Mouse (Mus musculus): Measurements from ENCODE around the gene Asphd2. TPM values are rescaled to one million over a fixed set of nuclear protein-coding genes. Genes with fewer than 3 reads are reported as not detected.
"Not testable (repeated sequence)": the region's sequence is repeated elsewhere in the genome, so short reads cannot be mapped to it uniquely, and the experiment has no call there.

Gene Asphd2
- total RNA-seq (2021), result under 1 TPM; 0.42 to 0.87 TPM
- long read RNA-seq, experiment 1, partial matches to known transcripts, result 0 of 1 reads
- long read RNA-seq, experiment 1, other reads (novel, unspliced or antisense), result 1 of 1 reads
- long read RNA-seq, experiment 2, partial matches to known transcripts, result 0 of 1 reads
- long read RNA-seq, experiment 2, other reads (novel, unspliced or antisense), result 1 of 1 reads

DNA sequence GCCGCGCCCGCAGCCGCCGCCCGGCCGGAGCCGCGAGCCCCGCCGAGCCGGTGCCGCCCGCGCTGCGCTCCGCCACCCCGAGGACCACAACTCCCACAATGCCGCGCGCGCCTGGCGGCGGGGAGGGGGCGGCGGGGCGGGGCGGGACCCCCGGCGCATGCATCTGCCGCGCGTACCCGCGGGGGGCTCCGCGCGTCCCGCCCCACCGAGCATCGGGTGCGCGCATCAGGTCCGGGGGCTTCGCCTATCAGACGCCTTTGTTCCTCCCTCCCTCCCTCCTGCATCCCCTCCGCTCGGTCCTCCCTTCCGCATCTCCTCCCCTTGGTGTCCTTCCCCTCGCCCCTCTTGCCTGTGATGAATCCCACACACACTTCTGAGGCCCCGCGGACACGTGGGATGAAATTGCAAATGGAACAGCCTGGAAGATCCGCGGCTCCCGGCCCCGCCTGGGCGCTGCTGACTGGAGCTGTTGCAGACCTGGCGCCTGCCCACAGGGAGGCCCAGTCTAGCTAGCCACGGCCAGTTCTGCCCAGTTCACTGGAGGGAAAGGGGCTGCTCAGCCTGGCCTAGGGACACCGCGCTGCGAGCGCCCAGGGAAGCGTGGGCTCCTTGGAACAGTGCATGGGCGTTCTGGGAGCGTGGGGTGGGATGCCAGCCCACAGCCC, at the start of gene Asphd2:
Gene Asphd2 (minus strand): TSS at position 88 of the 665 bp plus-strand sequence.
- DNase-seq, result peak; percentile 18 to 45

DNA sequence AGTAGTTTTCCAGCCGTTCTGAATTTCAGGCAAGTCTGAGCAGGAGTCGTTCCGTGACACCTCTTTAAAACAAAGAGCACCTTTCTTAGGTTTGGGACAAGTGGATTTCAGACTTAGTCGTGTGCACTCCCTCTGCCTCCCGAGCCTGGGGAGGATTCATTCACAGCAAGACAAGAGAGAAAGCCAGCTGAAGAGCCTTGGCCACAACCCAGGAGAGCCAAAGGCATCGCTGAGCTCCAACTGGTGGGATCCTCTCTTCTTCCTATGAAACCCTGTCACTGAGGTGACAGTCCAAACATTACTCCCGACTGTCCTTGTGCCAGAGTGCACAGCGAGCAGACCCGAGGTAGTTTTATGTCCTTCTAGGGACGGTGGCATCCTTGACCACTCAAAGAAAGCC, 43.9 kb upstream of the Asphd2 start:
- no peak for DNase-seq

DNA sequence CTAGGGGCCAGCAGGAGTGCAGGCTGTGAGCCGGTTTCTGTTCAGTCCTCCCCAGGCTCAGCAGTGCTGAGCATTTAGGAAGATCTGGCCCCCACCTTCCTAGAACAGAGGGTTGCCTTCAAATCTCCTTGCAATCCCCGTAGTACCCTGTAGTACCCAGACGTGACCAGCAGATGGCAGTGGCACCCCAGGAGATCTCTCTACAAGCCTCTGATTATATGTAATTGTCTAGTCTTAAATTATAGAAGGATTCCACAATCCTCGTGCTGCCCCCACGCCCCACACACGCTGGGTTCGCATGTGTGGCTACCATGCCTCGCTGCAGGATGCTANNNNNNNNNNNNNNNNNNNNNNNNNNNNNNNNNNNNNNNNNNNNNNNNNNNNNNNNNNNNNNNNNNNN, 38.3 kb upstream of the Asphd2 start:
- DNase-seq, result peak; percentile 35 to 83

DNA sequence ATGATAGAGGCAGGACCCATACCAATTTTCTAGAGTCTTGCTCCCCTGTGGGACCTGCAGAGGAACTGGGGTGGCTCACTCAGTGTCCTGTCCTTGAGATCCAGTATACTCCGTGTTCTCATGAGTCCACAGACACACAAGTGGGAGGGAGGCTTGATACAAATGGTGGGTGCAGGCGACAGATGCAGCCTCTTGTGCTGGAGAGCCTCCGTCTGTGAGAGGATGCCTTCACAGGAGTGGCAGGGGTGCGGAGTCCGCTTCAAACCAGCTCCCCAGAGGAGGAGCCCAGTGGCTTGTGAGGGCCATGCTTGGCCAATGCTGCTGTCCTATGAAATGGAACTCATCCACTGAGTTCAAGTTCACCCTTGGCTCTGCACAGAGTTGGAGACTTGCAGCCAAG, 37.4 kb upstream of the Asphd2 start:
- DNase-seq, result no peak

DNA sequence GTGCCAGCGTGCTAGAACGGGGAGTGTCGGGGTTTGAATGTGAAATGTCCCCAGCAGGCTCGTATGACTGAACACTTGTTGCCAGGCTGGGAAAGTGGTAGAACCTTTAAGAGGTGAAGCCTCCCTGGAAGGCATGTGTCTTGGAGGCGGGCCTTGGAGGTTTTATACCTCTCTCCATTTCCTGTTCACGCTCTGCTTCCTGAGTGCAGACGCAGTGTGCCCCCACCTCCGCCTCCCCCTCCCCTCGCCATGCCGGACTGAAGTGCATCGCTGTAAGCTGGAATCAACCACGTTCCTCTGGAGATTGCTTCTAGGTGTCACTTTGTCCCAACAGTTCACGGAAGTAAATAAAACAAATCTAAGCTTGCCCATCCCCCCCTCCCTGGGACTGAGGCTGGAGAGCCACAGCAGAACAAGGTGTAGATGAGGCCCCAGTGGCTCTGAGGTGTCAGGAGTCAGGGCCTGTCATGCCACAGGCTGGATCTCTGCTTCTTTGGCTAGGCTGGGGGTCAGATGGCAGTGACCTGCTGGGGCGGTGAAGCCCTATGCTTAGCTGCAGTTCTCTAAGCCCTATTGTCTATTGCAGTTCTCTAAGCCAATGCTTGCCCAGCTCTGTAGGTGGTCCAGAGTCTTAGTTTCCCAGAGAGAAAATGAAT, 36.6 kb upstream of the Asphd2 start:
- DNase-seq, result no peak

DNA sequence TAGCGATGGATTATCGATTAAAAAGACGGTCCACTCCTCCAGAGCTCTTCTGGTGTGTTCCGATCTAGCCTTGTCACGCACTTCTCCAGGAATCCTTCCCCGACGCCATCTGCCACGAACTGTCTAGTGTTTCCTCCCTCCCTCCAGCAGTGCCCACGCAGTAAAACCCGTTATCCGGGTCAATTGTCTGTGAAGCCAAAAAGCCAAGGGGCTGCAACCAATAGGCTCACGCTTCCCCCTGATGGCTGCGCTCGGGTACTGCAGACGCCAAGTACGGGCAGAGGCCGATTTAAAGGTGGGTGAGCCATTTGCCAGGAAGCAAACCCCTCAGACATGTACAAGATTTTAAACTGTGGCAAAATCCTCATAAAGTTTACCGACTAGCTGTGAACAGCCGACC, 34.3 kb upstream of the Asphd2 start:
- peak; percentile 38 to 67 for DNase-seq

DNA sequence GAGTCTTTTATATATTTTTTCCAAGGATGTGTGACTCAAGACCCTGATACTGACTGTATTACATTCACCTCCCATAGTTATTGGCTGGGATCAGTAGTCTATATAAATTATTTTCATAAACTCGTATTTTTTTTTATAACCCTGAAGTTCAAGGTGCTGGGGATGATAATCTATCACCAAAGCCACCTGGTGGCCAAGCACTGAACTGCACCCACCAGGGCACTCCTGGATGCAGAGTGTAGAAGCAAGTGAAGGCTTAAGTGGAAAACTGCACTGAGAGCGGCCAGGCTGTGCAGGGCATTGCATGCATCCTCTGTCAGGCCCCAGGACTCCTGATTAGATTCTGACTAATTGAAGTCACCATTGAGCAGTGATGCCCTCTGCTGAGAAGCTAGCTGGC, 32.6 kb upstream of the Asphd2 start:
- peak; percentile 27 to 59 for DNase-seq

DNA sequence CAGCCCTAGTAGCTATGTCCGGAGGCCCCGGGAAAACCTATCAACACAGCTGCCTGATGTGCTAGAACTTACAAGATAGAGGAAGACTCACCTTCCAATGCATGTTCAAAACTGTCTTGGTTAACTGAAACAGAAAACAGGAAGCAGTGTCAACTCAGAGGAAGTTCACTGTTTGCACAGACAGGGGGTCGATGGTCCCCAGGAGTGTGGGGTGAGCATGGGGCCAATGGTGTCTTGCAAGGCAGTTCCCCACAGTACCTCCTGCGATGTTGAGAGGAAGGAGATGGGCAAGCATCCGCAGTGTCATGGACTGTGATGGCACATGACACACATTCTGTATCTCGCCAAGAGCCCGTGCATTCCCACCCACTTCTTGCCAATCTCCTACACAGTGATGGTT, 32.0 kb upstream of the Asphd2 start:
- DNase-seq, result no peak

DNA sequence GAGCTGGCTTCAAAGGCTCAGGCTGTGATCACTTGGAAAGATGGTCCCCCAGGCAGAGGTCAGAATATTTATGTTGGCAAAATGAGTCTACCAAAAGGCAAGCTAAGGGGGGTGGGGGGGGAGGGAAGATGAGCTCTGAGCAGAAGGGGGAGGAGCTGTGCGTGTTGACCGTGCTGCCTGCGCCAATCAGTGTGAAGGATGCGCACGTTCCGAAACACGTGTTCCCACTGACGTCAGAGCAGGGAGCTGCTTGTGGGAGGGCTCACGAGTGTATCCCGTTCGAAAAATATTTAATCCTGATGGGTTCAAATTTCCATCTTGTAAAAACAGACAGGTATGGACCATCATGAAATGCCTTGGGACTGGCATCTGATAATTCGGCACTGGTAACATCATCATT, 24.9 kb upstream of the Asphd2 start:
- no peak for DNase-seq

DNA sequence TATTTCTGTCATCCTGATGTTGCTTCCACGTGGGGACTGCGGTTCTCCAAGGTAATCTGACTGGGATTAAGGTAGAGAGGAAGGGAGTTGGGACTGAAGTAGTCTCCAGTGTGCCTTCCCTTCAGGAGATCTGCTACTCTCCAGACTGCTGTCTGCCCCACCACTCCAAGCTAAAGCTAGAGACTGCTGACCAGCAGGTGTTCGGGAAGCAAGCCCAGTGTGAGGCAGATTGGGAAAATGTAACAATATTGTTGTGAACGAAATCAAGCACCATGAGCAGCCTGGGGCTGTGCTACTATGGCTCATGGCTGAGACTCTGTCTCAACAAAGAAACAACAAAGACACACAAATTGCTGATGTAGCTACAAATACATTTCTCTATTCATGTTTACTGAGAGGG, 23.4 kb upstream of the Asphd2 start:
- no peak for DNase-seq

DNA sequence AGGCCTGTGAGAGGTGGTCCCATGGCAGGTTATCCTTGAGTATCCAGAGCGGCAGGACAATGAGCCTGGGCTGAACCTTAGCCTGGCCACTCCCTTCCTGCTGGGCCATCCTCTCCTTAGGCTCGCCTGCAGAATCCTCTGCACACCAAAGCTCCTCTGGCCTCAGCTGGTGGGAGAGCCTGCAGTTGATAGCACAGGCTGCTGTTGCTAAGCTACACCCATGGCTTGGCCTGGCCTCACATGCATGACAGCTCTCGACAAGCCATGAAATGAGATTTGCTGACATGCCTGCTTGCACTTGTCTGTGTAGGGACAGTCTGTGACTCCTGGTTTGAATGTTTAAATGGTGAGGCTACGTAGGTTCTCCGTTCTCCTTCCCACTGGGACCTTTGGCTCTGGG, 22.0 kb upstream of the Asphd2 start:
- no peak for DNase-seq

DNA sequence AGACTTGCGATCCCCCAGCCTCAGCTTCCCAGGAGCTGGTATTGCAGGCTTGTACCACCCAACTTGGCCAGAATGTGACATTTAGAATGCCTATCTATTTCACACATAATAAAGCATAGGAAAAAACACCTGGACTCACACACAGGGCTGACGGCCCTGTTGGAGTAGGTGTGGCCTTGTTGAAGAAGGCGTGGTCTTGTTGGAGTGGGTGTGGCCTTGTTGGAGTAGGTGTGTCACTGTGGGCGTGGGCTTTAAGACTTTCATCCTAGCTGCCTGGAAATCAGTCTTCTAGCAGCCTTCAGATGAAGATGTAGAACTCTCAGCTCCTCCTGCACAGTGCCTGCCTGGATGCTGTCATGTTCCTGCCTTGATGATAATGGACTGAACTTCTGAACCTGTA, 18.1 kb upstream of the Asphd2 start:
- not testable (repeated sequence) for DNase-seq

DNA sequence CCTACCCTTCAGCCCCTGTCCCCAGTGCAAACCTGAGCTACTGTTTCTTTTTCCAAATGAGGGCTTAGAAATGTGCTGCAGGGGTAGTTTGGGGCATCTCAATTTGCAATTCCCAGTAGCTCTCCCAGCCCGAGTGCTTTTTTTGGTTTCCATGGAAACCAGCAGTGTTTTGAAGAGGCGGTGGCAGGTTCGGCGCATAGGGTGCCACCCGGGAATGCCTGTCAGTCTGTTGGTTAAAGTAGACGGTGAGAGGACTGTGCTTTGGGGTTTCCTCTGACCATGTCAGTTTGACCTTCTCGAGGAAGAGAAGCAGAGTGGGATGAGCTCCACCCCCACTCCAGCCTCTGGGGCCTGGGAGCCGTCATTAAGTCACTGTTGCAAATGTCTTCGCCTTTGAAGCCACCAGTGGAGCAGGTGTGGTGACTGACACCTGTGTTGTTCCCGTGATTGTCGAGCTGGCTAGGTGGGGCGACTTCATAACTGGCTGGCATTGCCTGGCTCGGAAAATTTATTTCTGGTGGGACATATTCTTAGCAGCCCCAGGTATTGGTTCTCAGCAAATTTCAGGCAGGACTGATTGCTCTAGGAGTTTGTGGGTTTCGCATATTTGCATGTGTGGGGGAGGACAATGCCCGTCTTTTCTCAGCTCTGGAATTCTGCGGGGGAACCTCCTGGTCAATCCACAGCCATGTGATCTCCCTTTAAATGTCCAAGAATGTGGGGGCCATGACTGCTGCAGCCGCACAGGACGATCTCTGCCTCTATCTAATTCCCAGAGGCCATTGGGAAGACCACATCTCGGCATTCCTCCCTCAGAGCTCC, 17.1 kb upstream of the Asphd2 start:
- DNase-seq, result no peak

DNA sequence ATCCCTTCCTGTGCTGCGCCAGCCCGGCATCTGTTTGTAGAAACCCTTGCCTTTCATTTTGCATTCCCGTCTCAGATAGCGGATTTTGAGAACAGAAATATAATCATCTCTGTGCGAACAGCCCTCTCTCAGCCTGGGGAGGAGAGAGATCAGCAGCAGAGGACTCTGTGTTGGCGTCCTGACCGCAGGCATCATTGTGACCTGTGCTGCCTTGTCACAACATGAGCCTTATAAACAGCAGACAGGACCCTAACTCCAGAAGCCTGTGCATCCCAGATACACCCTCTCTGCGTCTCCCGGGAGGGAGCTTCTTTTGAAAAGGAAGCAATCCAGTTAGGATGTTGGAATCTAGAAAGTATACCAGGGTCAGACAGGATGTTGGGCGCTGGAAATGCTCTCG, 16.4 kb upstream of the Asphd2 start:
- no peak for DNase-seq

DNA sequence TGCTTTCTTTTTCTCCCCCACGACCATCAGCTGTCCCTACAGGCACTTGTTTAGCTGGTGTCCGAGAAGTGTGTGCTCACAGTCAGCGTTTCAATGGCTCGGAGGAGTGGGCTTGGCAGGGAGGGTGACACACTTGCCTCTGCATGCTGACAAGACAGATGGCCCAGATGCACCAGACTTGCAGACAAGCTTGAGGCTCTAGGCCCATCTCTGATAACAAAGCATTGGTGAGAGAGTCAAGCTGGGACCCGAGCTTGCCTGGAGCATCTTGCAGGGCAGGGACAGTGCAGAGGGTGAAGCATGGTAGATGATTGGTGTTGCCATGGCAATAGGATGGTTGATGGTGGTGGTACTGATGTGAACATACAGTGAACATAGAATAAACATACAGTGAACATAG, 14.6 kb upstream of the Asphd2 start:
- no peak for DNase-seq

DNA sequence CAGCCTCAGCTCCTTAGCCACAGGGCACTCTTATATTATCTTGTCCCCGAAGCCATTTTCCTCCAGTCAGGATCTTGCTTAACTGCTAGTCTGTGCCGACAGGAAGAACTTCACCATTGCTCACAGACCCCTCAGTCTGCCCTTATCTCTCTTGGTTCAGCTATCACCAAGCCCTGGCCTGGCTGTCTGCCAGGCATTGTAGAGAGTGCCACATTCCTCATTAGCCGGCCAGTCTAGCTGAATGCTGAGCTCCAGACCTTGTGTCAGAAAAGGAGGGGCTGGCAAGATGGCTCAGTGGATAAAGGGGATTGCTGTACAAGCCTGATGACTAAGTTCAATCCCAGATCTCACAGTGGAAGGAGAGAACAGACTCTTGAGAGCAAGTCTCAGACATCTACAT, 11.4 kb upstream of the Asphd2 start:
- no peak for DNase-seq

DNA sequence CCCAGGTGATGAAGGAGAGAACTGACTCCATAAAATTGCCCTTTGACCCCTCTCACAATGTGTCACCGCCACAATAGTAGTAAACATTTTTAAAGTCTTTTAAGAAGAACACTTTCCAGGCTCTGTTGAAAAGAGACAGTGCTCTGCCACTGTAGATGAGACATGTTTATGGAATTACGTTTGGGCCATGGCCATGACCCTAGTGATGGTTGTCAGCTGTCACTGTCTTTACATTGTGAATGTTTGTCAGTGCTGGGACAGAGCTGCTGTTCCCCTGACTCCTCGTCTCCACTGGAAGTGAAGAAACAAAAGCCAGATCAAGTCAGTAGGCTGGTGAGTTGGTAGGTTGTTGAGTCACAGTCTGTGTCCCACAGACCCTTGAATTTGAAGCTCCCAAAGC, 7.8 kb upstream of the Asphd2 start:
- no peak for DNase-seq

DNA sequence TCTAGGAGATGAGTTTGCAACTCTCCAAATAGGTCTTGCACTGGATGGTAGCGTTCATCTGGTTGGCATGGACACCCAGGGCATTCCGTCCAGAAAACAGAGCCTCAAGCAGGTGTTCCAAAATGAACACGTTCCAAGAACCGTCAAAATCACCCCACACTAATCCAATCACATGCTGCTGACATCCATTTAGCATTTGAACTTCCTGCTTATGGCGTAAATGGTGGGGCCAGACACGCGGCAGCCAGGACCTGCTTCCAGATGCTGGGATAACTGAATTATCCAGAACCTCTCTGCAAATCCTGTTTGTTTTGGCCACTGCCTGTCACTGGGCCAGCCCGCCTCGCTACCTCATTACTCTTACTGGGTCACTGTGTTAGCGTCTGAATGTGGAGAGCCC, 4.6 kb upstream of the Asphd2 start:
- DNase-seq, result no peak

DNA sequence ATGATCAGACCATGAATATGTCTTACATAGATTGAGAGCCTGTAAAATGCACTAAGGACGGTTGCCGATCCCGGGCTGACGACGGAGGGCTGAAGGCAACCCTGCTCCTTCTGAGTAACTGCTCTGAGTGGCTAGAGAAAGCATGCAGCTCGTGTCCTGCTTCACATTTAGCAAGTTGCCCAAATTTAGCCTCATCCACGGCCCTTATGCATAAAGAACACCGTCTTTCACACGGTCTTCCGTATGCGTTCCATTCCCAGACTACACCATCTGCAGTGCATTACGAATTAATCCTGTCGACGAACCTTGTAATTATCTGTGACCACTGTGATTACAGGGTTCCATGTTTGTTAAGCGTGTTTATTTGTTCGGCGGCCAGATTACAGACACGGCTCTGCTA, 1.4 kb upstream of the Asphd2 start:
- no peak for DNase-seq

DNA sequence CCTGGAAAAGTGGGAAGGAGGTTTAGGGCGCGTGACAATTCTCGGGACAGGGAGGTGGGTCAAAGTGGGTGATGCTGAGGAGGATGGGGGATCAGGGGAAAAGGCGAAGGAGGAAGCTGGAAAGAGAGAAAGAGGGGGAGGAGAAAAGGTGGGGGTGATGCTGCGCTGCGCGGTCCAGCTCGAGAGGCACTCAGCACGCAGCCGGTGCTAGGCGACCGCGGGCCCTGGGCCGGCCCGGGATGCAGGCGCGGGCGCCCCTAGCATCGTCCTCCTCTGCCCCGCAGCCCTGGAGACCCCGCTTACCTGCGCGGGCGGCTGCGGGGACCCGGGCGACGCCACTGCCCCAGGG, 277 bp downstream of the Asphd2 start:
- DNase-seq, result no peak

DNA sequence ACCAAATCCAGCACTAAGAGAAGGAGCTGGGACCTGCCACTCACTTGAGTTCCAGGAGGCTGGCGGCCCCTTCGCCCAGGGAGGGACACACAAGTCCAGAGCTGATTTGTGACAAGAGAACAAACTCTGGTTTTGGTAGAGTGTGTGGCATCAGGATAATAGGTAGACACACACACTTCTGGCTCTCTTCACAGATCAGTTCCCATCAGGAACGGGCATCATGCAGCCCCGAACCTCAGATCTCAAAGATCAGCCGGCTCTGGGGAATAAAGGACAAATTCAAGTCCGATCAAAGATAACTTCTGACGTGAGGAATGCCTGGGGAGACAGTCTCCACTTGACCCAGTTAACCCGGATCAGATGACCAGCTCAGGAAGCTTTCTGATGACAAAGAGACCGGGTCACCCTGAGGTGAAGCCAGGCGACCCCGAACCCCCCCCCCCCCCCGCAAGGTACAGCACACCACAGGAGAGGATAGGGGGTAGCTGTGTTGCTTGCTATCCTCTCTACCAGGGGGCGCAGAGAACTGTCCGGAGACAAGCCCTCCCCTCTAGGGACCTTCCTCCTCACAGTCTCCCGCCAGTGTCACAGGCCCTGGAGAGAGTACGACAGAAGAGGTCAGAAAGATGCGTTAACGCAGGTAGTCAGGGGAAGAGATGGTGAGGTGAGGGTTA, 788 bp downstream of the Asphd2 start:
- no peak for DNase-seq

DNA sequence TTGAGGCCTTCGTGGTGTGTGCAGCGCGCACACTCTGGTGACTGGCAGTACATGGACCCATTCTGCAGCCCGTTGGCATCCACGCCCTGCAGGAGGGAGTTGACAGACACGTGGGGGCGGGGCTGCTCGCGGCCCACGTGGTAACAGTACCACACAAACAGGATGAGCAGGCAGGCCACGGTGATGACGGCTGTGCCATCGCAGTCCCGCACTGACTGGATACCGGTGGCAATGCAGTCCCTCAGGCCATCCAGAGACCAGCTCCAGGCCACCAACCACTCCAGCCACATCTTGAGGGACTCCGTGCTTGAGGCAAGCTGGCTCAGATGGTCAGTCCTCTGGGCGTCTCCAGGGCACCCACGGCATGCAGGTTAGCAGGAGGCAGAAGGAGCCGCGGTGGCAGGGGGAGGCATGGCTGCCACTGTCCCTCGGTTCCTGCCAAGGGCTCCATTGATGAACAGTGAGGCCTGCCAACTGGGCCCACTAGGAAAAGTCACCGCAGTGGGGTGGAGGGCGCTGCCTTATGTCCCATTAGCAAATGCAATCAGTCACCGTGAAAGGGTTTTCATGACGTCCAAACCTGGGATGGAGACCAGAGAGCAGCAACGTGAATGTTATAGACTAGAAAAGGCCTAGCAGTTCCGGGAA, 2.9 kb downstream of the Asphd2 start:
- no peak for DNase-seq
